In genomic region chr12:69536616-69537242, GRCm38 (mm10) we compare ENCODE assay signal across 8 mouse cellular contexts. TPM values are rescaled to one million over a fixed set of nuclear protein-coding genes. Genes with fewer than 3 reads are reported as not detected.
A peak's percentile ranks its signal among the peaks of the same experiment; 100 is the strongest.
DNase-seq lines count a peak whose midpoint lies in the region; ATAC-seq lines count a peak whose summit lies in the region.

No protein-coding gene starts in this region.

- H3K27ac ChIP-seq in kidney, embryonic 14.5 days (ENCODE audit: low read depth, low read length) = no peak overlapping the region
- peak overlapping the region; percentile 68; the same call in 1 of the 2 replicates for H3K27ac ChIP-seq in hindbrain, embryonic 14.5 days
- H3K27ac ChIP-seq in midbrain, embryonic 12.5 days (replicated peaks) = no peak overlapping the region

- no peak for ATAC-seq in kidney, embryonic 14.5 days (ENCODE audit: low FRiP score, low TSS enrichment)
- ATAC-seq in hindbrain, embryonic 14.5 days (ENCODE audit: low FRiP score) = no peak
- no peak for ATAC-seq in midbrain, embryonic 12.5 days (ENCODE audit: low FRiP score, low read depth)

- no peak overlapping the region for H3K4me3 ChIP-seq in kidney, embryonic 14.5 days (ENCODE audit: low read length)
- H3K4me3 ChIP-seq in hindbrain, embryonic 14.5 days (replicated peaks; ENCODE audit: low read length) = no peak overlapping the region
- no peak overlapping the region for H3K4me3 ChIP-seq in midbrain, embryonic 12.5 days

- no peak for DNase-seq in kidney, postnatal 4 days
- DNase-seq in cerebellum, adult 11-12 months = peak; percentile 58
- DNase-seq in hindbrain, embryonic 14.5 days (ENCODE audit: low spot score) = no peak
- no peak for DNase-seq in urinary bladder, adult 2 months (ENCODE audit: low spot score)
- no peak for DNase-seq in testis, postnatal 10 days (ENCODE audit: low spot score)
- DNase-seq in kidney, postnatal 10 days = no peak

- H3K27me3 ChIP-seq in kidney, embryonic 14.5 days (ENCODE audit: control insufficient read depth, insufficient read depth, low read length) = no peaks in the 10 kb centered on the region
- H3K27me3 ChIP-seq in hindbrain, embryonic 14.5 days (ENCODE audit: control insufficient read depth, insufficient read depth, low read length) = no peaks in the 10 kb centered on the region
- H3K27me3 ChIP-seq in midbrain, embryonic 12.5 days = no peaks in the 10 kb centered on the region

- H3K9ac ChIP-seq in kidney, embryonic 14.5 days (ENCODE audit: low read depth, low read length) = peak overlapping the region; percentile 28; the same call in 1 of the 2 replicates
- no peak overlapping the region for H3K9ac ChIP-seq in hindbrain, embryonic 14.5 days
- no peak overlapping the region for H3K9ac ChIP-seq in midbrain, embryonic 12.5 days (replicated peaks)

- WGBS in kidney, embryonic 14.5 days = 58% methylated on average over 10 of the region's 10 CpGs
- WGBS in hindbrain, embryonic 14.5 days = 69% methylated on average over 10 of the region's 10 CpGs
- WGBS in midbrain, embryonic 12.5 days = 65% methylated on average over 10 of the region's 10 CpGs

- peak overlapping the region; percentile 32 for H3K4me2 ChIP-seq in kidney, embryonic 14.5 days (replicated peaks; ENCODE audit: low read depth, low read length)
- no peak overlapping the region for H3K4me2 ChIP-seq in hindbrain, embryonic 14.5 days (replicated peaks)
- peak overlapping the region; percentile 21; the same call in 1 of the 2 replicates for H3K4me2 ChIP-seq in midbrain, embryonic 12.5 days (replicated peaks)

- H3K36me3 ChIP-seq in kidney, embryonic 14.5 days (ENCODE audit: control insufficient read depth, insufficient read depth, low read length) = no peaks in the 10 kb centered on the region
- no peaks in the 10 kb centered on the region for H3K36me3 ChIP-seq in hindbrain, embryonic 14.5 days (replicated peaks; ENCODE audit: control insufficient read depth, insufficient read depth)
- H3K36me3 ChIP-seq in midbrain, embryonic 12.5 days = no peaks in the 10 kb centered on the region

- H3K4me1 ChIP-seq in kidney, embryonic 14.5 days (ENCODE audit: control insufficient read depth, insufficient read depth, low read length) = peaks cover 25% of the 10 kb centered on the region
- peaks cover 13% of the 10 kb centered on the region; the same call in 1 of the 2 replicates for H3K4me1 ChIP-seq in hindbrain, embryonic 14.5 days (replicated peaks; ENCODE audit: control insufficient read depth, insufficient read depth, low read length)
- peaks cover 21% of the 10 kb centered on the region for H3K4me1 ChIP-seq in midbrain, embryonic 12.5 days

- H3K9me3 ChIP-seq in kidney, embryonic 14.5 days (ENCODE audit: control insufficient read depth, low read length) = no peaks in the 10 kb centered on the region
- no peaks in the 10 kb centered on the region for H3K9me3 ChIP-seq in hindbrain, embryonic 14.5 days (ENCODE audit: control insufficient read depth, low read length)
- H3K9me3 ChIP-seq in midbrain, embryonic 12.5 days = no peaks in the 10 kb centered on the region

RNA-seq across cellular contexts. Expression of gene Vcpkmt, which starts 46.1 kb away (rescaled TPM):
- 22.1 and 31.3 TPM in 2 replicates for polyA plus RNA-seq in kidney, embryonic 14.5 days (2014; fragmentation: Nextera tagmentation; extraction: Ambion mirVana)
- 22.9 and 24.4 TPM in 2 replicates for polyA plus RNA-seq in hindbrain, embryonic 14.5 days (2014; fragmentation: Nextera tagmentation; extraction: Ambion mirVana)
- polyA plus RNA-seq in midbrain, embryonic 12.5 days (2016; fragmentation: Nextera tagmentation; extraction: Ambion mirVana) = 18.7 and 19.0 TPM in 2 replicates
- 9.4 and 9.8 TPM in 2 replicates for polyA plus RNA-seq in urinary bladder, adult 2 months (2012; rRNA removed)
